Mouse (Mus musculus) MN1 (cell line): ENCODE measurements around the gene Nek2.
A peak's percentile ranks its signal among the peaks of the same experiment; 100 is the strongest.

Source experiments
- DNase-seq: peaks from one replicate; pipeline ENCODE4 v3.0.0-alpha.2; 2016; ENCODE audit warnings: low spot score

Nek2 gene

DNA sequence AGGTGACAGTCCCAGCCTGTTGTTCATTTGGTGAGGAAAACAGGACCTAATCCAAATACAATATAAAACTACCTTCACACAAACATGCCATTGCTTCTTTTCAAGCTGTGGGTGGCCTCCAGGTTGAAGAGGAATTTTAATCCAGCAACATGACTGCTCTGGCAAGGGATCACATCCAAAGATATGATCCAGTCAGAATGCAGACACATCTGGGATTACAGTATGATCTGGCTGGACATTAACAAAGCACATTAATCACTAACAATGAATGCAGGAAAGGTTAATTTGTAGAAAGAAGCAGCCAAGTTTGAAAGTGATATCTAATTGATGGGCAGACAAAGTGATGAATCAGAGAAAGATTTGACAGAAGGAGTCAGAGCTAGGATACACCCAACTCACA, 36.9 kb downstream of the Nek2 start:
- DNase-seq, result no peak

DNA sequence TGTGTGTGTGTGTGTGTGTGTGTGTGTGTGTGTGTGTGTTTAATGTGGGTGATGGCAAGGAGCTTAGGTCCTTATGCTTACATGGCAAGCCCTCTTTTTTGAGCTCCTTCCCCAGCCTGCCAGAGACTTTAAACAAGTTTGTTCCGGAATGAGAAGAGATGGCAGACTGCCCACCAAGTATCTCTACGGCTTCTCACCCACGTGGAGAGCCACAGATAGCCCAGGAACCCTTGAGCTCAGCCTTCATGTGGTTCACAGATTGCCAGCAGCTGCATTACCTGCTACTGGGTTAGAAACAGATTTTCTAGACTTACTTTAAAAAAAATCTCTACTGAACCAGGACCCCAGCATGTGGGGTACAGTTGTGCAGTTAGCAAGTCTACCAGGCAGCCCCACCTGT, 38.6 kb downstream of the Nek2 start:
- no peak for DNase-seq

DNA sequence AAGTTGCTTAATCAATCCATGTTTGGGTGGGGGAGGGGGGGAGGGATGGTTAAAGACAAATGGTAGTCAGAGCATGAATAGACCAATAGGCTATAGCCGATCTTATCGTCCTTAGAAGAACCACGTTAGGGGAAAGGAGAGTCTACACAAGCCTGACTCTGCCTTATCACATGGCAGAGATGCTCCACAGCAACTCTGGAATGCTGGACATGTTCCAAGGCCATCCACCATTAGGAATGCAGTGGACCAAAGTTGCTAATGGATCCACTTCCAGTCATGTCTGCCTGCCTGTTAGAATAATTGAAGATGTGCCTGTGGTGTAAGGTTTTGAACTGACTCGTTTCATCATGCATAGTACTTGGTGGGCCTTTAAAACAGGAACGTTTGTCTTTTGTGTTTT, 40.0 kb downstream of the Nek2 start:
- no peak for DNase-seq

- no peak for DNase-seq
Observed at GRCm38 (mm10) chr1:191863833-191864550, 42.7 kb downstream of the Nek2 start.

DNA sequence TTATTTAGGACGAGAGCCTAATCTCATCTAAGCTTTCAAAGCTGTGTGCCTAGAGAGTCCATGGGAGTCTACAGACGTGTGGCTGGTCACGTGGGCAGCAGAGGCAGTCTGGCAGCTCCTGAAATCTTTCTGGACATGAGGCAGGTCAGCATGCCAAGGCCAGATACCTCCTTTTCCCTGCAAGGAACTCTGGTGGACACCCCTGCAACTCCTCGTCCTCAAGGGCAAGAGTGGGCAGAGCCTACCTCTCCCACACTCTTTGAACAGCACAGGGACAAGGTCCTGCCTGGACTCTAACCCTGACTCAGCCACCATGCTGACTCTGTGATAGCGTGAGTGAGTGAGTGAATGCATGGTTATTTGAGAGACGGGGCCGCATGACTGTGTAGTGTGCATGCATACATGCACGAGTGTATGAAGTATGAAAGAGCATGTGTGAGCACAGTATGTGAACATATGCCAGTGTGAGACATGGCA, 43.3 kb downstream of the Nek2 start:
- DNase-seq, result no peak

GRCm38 (mm10) chr1:191872076-191872710, 50.9 kb downstream of the Nek2 start:
- no peak for DNase-seq

GRCm38 (mm10) chr1:191875006-191875405, 53.8 kb downstream of the Nek2 start:
- DNase-seq, result no peak

DNA sequence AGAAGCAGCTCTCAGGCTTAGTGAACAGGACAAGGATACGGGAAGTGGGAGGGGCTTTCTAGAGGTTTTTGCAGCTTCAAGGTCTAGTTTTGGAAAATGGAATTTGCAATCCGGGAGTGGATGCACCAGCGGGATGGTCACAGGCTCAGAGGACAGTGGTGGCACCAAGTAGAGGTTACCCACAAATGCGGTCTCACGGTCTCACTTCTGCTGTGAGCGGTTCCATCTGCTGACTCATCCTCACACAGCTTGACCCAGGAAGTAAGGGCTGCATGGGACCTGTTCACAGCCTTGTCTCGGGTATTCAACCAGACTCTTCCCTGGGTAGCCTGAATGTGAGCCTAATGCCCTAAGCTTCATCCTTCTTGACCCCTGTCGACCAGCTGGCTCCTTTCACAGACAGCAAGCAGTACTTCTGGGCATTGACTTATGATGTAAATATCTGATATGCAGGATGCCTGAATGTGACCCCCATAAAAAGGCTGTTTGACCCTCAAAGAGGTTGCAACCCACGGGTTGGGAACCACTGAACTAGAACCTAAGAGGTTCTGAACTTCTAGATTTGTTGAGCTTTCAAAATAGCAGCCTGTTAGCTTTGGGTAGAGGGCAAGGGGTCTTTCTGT, 54.5 kb downstream of the Nek2 start:
- DNase-seq, result no peak

DNA sequence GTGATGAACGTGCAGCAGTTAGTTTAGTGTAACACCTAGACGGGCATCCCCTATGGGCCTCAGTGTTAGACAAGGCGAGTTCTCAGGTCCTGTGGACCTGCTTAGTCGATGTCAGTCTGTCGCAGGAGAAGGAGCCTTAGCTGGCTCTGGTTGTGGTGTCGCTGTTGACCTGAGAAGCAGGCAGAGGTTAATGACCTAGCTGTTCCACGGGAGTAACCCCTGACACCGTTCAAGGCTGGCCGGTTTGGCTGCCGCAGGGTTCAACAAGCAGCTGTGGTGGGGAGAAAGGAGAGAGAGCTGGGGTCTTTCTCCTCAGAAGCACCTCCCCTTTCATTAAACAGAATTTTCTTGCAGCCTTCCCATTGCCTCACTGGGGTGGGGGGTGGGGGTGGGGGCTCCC, 56.4 kb downstream of the Nek2 start:
- DNase-seq, result no peak

GRCm38 (mm10) chr1:191878518-191878921, 57.3 kb downstream of the Nek2 start:
- DNase-seq, result no peak

- DNase-seq, result peak; percentile 31
Observed at GRCm38 (mm10) chr1:191880247-191880646, 59.0 kb downstream of the Nek2 start.

DNA sequence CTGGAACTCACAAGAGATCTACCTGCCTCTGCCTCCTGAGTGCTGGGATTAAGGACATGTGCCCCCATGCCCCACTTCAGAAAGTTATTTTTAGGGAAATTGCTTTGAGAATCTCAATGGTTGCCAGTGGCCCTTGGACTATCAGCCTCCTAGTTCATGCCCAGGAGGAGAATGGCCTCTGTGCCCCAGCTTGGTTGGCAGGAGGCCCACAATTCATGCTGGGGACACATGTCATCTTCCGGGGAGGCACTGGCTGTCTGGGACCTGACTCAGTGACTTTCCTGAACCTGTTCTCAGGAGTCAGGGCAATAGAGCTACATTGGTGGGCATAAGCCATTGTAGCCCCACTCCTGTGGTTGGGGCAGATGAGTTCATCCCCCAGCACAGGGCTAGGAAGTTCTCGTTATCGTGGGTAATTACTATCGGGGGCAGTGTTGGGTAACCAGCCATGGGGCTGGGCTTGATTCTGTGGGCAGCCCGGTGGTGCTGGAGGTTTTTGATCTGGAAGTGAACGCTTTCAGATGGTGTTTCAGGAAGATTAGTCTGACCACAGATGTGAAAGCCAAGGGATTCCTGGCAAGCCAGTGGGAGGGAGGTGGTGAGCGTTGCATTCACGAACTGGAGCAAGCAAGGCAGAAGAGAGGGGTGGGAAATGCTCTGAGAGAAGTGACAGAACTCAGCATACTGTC, 59.8 kb downstream of the Nek2 start:
- DNase-seq, result no peak

- DNase-seq, result no peak
Observed at GRCm38 (mm10) chr1:191881663-191882062, 60.4 kb downstream of the Nek2 start.
